Mouse (Mus musculus): ENCODE measurements around the gene Tmco3. TPM values are rescaled to one million over a fixed set of nuclear protein-coding genes. Genes with fewer than 3 reads are reported as not detected.
A peak's percentile ranks its signal among the peaks of the same experiment; 100 is the strongest.

Gene Tmco3
- total RNA-seq (2021), result 24.8 and 32.5 TPM in 2 replicates
- long read RNA-seq, full-length matches to known transcripts, result 28 of 68 reads
- long read RNA-seq, partial matches to known transcripts, result 2 of 68 reads
- long read RNA-seq, other reads (novel, unspliced or antisense), result 38 of 68 reads

GRCm38 (mm10) chr8:13287692-13288623, at the start of gene Tmco3, which contains the start of gene Dcun1d2:
Gene Tmco3 (plus strand): TSS chr8:13288190.
Gene Dcun1d2 (minus strand): TSS chr8:13288131.
- DNase-seq, result peak; percentile 96

- DNase-seq, result no peak
These were observed 47.9 kb upstream of the Tmco3 start for GRCm38 (mm10) chr8:13240055-13240454.

GRCm38 (mm10) chr8:13240691-13241090, 47.3 kb upstream of the Tmco3 start:
- no peak for DNase-seq

DNA sequence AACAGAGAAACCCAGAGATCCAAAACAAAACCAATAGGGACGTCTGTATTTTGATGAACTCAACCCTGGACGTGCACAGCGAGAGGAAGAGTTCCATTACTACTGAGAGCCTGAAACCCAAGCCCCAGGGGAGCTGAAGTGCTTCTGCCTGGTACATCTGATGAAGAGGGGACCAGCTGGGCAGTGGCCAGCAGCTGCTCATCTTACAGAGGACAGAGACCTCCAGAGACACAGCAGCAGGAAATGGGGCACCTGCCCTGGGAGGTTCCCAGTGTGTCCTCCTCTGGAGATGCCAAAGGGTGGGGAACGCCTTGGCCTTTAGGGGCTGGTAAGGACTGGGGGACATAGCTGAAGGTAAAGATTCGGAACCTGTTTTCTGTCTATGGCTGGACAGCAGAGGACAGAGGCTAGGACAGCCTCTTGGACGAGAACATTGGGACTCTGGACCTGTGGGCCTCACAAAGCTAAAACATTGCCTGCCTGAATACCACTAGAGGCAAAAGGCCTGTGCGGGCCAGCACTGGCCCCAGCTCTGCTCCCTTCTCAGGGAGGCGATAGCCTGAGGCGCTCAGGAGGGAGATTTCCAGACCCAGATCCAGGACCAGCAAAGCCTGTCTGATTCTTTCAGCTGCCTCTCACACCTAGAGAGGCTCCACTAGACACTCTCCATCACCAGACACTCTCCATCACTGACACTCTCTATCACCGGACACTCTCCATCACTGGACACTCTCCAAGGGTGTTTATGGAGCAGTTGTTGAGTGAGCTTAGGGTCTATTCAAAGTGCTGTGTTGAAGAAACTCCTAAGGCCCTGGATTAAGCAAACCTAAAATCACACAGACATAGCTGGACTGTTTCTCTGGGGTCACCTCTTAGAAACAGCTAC, 44.8 kb upstream of the Tmco3 start:
- DNase-seq, result no peak

DNA sequence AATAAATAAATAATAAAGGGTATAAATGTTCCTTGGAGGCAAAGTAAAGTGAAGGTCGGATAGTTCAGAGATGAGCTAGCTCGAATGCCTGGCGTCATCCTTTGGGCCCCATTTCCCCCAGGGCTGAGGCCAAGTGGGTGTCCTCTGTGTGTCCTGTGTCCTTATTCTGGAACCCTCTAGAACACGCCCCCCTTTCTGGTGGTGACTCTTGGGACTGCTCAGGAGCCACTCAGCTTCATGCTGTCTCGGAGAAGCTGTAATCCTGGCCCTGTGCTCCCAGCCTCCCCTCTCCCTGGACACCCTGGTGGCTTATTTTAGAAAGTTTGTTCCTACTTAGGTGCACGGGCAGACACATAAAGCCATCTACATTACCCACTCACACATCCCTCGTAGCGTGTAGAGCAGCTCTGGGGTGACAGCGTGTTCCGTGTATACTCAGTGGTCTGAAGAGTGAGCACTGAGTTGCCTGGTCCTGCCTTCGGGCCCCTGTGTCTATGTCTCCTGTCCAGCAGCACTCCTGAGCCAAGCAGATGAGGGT, 43.6 kb upstream of the Tmco3 start:
- DNase-seq, result no peak

- no peak for DNase-seq
These were observed 35.2 kb upstream of the Tmco3 start for GRCm38 (mm10) chr8:13252837-13253236.

- no peak for DNase-seq
These were observed 34.6 kb upstream of the Tmco3 start for GRCm38 (mm10) chr8:13253413-13253812.

DNA sequence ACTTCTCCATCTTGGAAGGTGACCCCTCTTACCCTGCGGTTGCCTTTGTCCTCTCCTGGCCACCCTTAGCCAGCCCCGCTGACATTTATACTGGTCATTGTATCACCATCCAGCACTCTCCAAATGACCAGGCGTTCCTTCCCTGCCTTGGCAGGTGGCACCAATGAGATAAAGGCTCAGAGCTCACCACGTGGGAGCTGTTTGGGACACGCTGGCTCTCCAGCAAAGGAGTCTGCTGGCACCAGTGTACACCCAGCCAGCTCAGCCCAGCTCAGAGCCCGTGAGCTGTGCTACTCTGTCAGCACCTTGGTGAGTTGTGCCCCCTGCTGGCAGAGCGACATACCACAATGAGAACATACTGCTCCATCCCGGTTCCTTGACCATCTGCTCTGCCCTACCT, 34.0 kb upstream of the Tmco3 start, which contains the start of gene Adprhl1:
Gene Adprhl1 (minus strand): TSS at position 144 of the 400 bp plus-strand sequence.
- peak; percentile 77 for DNase-seq

- no peak for DNase-seq
These were observed 24.6 kb upstream of the Tmco3 start for GRCm38 (mm10) chr8:13263376-13263775.

GRCm38 (mm10) chr8:13267566-13267965, 20.4 kb upstream of the Tmco3 start:
- no peak for DNase-seq

GRCm38 (mm10) chr8:13272834-13273233, 15.2 kb upstream of the Tmco3 start:
- no peak for DNase-seq

- DNase-seq, result no peak
These were observed 11.0 kb upstream of the Tmco3 start for GRCm38 (mm10) chr8:13276941-13277447.

GRCm38 (mm10) chr8:13283200-13283599, 4.8 kb upstream of the Tmco3 start:
- no peak for DNase-seq

GRCm38 (mm10) chr8:13287304-13287691, 692 bp upstream of the Tmco3 start:
- DNase-seq, result peak; percentile 92

- no peak for DNase-seq
These were observed 656 bp downstream of the Tmco3 start for GRCm38 (mm10) chr8:13288646-13289045.

- peak; percentile 82 for DNase-seq
These were observed 4.4 kb downstream of the Tmco3 start for GRCm38 (mm10) chr8:13292364-13292763.

DNA sequence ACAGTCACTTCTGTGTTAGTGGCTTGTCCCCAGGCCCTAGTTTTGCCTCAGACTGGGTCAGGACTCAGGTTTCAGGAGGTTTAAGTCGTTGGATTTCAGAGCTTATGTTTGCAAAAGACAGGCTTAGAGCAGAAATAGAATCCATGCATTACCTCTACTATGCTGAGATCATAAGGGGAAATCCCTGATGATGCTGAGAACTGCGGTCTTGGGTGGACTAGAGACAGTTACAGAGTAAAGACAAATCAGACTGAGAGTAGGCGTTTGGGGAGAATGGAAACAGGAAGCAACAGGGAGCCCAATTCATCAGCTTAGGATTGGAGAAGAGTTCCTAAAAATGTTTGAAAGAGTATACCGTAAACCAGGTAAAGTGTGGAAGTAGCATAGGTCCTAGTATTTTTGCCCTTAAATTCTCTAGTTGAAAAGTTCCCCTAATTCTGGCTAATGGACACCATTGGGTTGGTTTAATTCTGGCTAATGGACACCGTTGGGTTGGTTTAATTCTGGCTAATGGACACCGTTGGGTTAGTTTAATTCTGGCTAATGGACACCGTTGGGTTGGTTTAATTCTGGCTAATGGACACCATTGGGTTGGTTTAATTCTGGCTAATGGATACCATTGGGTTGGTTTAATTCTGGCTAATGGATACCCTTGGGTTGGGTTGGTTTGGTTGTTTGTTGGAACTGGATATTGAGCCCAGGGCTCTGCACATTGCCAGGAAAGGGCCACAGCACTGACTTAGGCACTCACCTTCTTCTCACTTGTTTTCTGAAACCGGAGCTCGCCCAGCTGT, 5.9 kb downstream of the Tmco3 start:
- DNase-seq, result no peak

- no peak for DNase-seq
These were observed 11.6 kb downstream of the Tmco3 start for GRCm38 (mm10) chr8:13299571-13299970.

GRCm38 (mm10) chr8:13301036-13301435, 13.0 kb downstream of the Tmco3 start:
- DNase-seq, result no peak

GRCm38 (mm10) chr8:13305459-13305858, 17.5 kb downstream of the Tmco3 start:
- no peak for DNase-seq

DNA sequence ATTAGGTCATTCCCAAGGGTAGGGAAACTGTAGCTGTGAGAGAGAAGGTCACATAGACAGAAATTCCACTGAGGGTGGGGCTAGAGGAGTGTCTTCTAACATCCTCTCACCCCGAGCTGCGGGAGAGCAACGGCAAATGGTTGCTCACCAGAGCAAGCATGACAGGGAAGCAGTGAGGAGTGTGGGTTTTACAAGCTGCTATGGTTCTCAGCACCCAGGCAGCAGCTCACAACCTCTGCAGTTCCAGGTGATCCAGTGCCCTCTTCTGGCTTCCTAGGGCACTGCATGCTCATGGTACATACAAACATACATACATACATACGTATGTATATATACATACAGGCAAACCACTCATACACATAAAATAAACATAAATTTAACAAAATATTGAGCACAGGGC, 17.9 kb downstream of the Tmco3 start:
- no peak for DNase-seq
